Mouse (Mus musculus): ENCODE data around the gene Gm6217.

GRCm38 (mm10) chr1:82893269-82893668 is 37.9 kb downstream of the Gm6217 start:
- TF ChIP-seq CTCF (IDR thresholded peaks at IDR 0.05; ENCODE audit: extremely low read depth, insufficient read depth, low read length) (no peak), POLR2A (IDR thresholded peaks at IDR 0.05; ENCODE audit: extremely low read depth, insufficient read depth, low read length) (no peak)
